Mouse (Mus musculus) lung, adult 2 months (tissue): ENCODE data around the gene Pxn.

Experiments
- CTCF ChIP-seq: fragments of 200-500 bp; IDR thresholded peaks from 2 replicates; pipeline ENCODE4 v1.5.1; 2011; ENCODE audit warnings: mild to moderate bottlenecking, low read length, control low read depth; ENCODE audit not compliant: insufficient read depth
- POLR2A ChIP-seq: fragments of 200-500 bp; IDR thresholded peaks from 2 replicates; pipeline ENCODE4 v1.6.1; 2011; ENCODE audit warnings: low read depth, mild to moderate bottlenecking, control low read depth, low read length, borderline replicate concordance; ENCODE audit errors: extremely low read depth

DNA sequence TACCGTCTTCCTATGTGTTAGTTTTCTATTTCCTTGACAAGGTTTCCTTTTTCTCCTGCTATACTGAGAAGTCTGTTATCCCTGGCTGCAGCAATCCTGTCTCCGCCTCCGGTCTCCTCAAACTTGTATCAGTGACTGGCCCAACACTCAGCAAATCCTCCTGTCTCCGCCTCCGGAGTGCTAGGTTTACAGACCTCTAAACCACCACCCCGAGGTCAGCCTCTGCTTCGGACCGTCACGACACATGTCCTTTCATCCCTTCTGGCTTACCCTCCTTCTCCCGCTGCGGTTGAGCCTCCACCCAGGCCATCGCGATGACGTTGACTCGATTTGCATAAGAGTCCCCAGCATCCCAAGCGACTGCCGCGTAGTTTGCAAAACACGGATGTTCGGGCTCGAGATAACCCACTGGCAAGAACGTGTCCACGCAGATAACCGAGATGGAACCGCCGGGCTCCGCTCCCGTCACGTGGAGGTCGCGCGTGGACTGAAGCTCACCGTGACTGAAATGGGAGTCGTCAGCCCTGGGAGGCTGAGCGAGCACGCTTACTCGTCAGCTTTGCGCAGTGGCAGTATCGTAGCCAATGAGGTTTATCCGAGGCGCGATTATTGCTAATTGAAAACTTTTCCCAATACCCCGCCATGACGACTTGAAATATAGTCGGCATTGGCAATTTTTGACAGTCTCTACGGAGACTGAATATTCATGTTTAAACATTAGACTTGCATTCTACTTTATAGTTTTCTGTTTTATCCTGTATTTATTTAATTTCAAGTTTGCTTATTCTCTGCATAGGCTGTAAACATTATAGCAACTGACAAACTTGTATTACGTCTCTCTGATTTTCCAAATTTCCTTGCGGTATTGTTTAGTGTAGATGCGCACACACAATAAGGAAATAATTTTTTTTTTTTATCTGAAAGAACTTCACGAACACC, 16.5 kb upstream of the Pxn start:
- TF ChIP-seq CTCF: no peak
- peak; percentile 89 for TF ChIP-seq POLR2A
